Mouse (Mus musculus) liver, embryonic 11.5 days (tissue): ENCODE results near the gene Bcl3. TPM values are rescaled to one million over a fixed set of nuclear protein-coding genes. Genes with fewer than 3 reads are reported as not detected.

Experiments
- ATAC-seq: fragments of 200-750 bp; cut with Nextera tagmentation; replicated peaks from 2 replicates; pipeline ENCODE4 v1.8.0; 2017; ENCODE audit warnings: moderate number of reproducible peaks, mild to moderate bottlenecking, moderate TSS enrichment, moderate library complexity; ENCODE audit not compliant: low FRiP score
- DNase-seq: peaks from one replicate; pipeline ENCODE4 v3.0.0-alpha.2; 2017; ENCODE audit warnings: low spot score
- H3K27ac ChIP-seq: fragments of 300-500 bp; sonication (generic); 2 replicates; pipeline ENCODE4 v1.5.1; 2014; ENCODE audit warnings: mild to moderate bottlenecking, low read depth, low read length, control low read depth
- H3K27me3 ChIP-seq: fragments of 300-500 bp; sonication (generic); replicated peaks from 2 replicates; pipeline ENCODE4 v1.6.1; 2014; ENCODE audit warnings: low read length, mixed read lengths; ENCODE audit not compliant: control insufficient read depth, insufficient read depth
- H3K36me3 ChIP-seq: fragments of 300-500 bp; sonication (generic); 2 replicates; pipeline ENCODE4 v1.6.1; 2014; ENCODE audit warnings: mild to moderate bottlenecking, low read length, moderate library complexity, mixed read lengths; ENCODE audit not compliant: control insufficient read depth, insufficient read depth
- H3K4me1 ChIP-seq: fragments of 300-500 bp; sonication (generic); replicated peaks from 2 replicates; pipeline ENCODE4 v1.6.1; 2014; ENCODE audit warnings: low read length, mixed read lengths; ENCODE audit not compliant: control insufficient read depth, insufficient read depth
- H3K4me2 ChIP-seq: fragments of 300-500 bp; sonication (generic); 2 replicates; pipeline ENCODE4 v1.6.1; 2014; ENCODE audit warnings: mild to moderate bottlenecking, control low read depth, moderate library complexity
- H3K4me3 ChIP-seq: fragments of 300-500 bp; sonication (generic); 2 replicates; pipeline ENCODE4 v1.5.1; 2014; ENCODE audit warnings: low read depth, low read length, control low read depth
- H3K9ac ChIP-seq: fragments of 300-500 bp; sonication (generic); 2 replicates; pipeline ENCODE4 v1.6.1; 2014; ENCODE audit warnings: low read depth, low read length, control low read depth
- H3K9me3 ChIP-seq: fragments of 300-500 bp; sonication (generic); 2 replicates; pipeline ENCODE4 v1.6.1; 2016; ENCODE audit warnings: low read length, inconsistent platforms, mixed read lengths; ENCODE audit not compliant: control insufficient read depth
- WGBS: fragments of 180-500 bp; shearing (Covaris S2); extraction: QIAGEN DNeasy Blood & Tissue Kit; methylation state at CpG from one replicate; pipeline ENCODE4 v1.1.7; 2014; 5-methylcytosine and 5-hydroxymethylcytosine counted together
- polyA plus RNA-seq: library from polyadenylated mRNA; unstranded; fragments of >200 nt; fragmentation: Nextera tagmentation; extraction: Ambion mirVana; gene quantifications from 2 replicates; pipeline ENCODE4 v1.2.1, GENCODE M21; 2014

Gene Bcl3
- 5.4 and 7.0 TPM in 2 replicates for polyA plus RNA-seq

DNA sequence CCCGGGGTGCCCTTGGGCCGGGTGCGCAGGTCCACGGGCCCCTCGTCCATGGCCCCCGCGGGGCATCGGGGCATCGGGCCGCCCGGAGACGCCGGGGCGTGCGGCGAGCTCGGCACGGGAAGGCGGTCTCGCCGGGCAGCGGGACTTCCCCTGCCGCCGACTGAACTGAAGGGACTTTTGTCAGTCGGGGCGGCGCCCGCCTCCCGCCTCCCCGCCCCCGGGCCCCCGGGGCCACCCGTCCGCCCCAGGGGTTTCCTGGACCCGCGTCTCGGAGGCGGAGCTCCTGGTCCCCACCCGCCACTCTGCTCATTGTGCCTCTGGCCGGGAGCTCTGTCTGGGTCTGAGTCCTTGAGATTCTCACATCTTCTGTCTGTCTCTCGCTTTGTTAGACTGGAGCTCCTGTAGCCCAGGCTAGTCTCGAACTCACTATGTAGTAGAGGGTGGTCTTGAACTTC, at the start of gene Bcl3:
Bcl3 (minus strand) TSS at position 167 of the 455 bp plus-strand sequence.
- Histone ChIP-seq H3K9ac (peak within 1 kb of the TSS; percentile 57), H3K4me3 (peak within 1 kb of the TSS; percentile 44), H3K9me3 (peaks cover 2% of the 10 kb centered on the region; the same call in 1 of the 2 replicates), H3K4me2 (peak within 1 kb of the TSS; percentile 66), H3K27me3 (peaks cover 15% of the 10 kb centered on the region), H3K27ac (peak within 1 kb of the TSS; percentile 85), H3K4me1 (peaks cover 13% of the 10 kb centered on the region), H3K36me3 (no peaks in the 10 kb centered on the region)
- 2% methylated on average over 36 of the region's 42 CpGs for WGBS
- DNase-seq (no peak), ATAC-seq (no peak)

- no peak overlapping the region for H3K27ac ChIP-seq
- H3K36me3 ChIP-seq, result no peaks in the 10 kb centered on the region
- WGBS, result 24% methylated on average over 5 of the region's 5 CpGs
- no peak overlapping the region for H3K4me2 ChIP-seq
- no peak overlapping the region for H3K4me3 ChIP-seq
- ATAC-seq (no peak), DNase-seq (no peak)
- peaks cover 5% of the 10 kb centered on the region; the same call in 1 of the 2 replicates for H3K4me1 ChIP-seq
- H3K9ac ChIP-seq, result no peak overlapping the region
- H3K9me3 ChIP-seq, result 0 out of 2 replicates have a peak, but pooled peaks cover 2% of the 10 kb centered on the region
- H3K27me3 ChIP-seq, result no peaks in the 10 kb centered on the region
These were observed 49.5 kb upstream of the Bcl3 start for GRCm38 (mm10) chr7:19871943-19872601.

DNA sequence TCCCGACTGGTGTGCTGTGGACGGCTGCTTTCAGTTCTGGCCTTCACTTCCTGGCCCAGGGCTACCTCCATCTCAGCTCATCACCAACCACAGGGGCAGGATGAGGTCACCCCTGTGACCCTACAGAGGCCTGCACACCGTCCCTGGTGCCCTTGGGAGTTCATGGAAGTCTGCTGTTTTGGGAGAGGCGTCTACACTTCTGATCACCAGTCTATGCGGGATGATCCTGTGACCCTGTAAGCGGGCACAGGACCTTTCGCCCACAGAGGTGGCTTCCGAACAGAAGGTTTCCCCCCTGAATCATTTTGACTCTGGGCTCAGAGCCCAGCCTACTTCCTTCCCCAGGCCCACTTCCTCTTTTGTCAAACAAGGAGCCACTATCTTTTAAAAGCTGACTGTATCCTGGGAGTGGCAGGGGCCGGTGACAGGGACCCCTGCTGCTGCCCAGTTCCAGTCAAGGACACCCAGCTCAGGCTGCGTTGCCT, 48.6 kb upstream of the Bcl3 start:
- Histone ChIP-seq H3K27me3 (no peaks in the 10 kb centered on the region), H3K4me2 (peak overlapping the region; percentile 3), H3K4me3 (no peak overlapping the region), H3K36me3 (no peaks in the 10 kb centered on the region), H3K4me1 (peaks cover 5% of the 10 kb centered on the region; the same call in 1 of the 2 replicates), H3K9me3 (0 out of 2 replicates have a peak, but pooled peaks cover 2% of the 10 kb centered on the region), H3K9ac (no peak overlapping the region), H3K27ac (no peak overlapping the region; the same call in 1 of the 2 replicates)
- DNase-seq (no peak), ATAC-seq (peak; percentile 35; the same call in 1 of the 2 replicates)
- WGBS, result 31% methylated on average over 10 of the region's 10 CpGs

DNA sequence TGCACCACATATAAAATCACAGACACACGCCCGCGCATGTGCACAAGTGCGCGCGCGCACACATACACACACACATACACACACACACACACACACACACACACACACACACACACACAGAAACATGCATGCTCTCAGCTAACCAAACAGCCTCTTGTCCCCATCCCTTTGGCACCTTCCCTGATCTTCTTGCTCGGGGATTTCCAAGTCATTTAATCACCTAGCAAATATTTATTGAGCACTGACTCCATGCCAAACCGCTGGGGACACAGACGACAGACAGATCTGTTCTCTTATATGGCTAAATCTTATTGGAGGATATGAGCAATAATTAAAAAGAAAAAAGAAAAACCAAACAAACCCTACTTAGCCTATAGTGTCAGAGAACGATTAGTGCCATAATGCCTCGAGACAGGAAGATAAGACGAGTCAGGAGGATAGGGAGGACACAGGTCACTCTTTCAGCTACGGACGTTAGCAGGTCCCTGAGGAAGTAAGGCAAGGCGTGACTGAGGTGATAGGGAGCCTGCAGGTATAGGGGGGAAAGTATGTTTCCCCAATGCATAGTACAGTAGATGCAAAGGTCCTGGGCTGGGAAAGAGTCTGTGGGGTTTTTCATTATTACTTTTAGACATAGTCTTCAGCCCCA, 45.3 kb upstream of the Bcl3 start:
- Histone ChIP-seq H3K9ac (no peak overlapping the region), H3K4me3 (no peak overlapping the region), H3K4me2 (no peak overlapping the region), H3K9me3 (no peaks in the 10 kb centered on the region), H3K36me3 (no peaks in the 10 kb centered on the region), H3K27me3 (no peaks in the 10 kb centered on the region), H3K27ac (no peak overlapping the region), H3K4me1 (peaks cover 5% of the 10 kb centered on the region; the same call in 1 of the 2 replicates)
- 76% methylated on average over 16 of the region's 16 CpGs for WGBS
- no peak for ATAC-seq
- no peak for DNase-seq

DNA sequence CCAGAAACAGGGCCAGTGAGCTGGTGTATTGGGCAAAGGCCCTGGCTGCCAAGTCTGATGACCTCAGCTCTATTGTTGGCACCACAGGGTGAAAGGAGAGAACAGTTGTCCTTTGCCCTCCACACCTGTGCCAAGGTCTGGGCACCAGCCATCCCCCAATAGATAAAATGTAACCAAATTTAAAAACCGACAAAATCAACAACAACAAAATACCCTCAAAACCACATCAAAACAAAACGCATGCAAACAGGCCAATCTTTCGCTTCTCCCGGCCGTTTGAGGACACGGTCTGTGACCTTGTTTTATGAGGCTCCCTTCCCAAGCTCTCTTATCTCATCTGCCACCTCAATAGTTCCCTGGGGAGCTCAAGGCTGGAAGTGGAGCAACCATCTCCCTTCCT, 43.9 kb upstream of the Bcl3 start:
- H3K4me1 ChIP-seq, result peaks cover 5% of the 10 kb centered on the region; the same call in 1 of the 2 replicates
- H3K36me3 ChIP-seq, result no peaks in the 10 kb centered on the region
- no peak overlapping the region for H3K4me2 ChIP-seq
- H3K9ac ChIP-seq, result no peak overlapping the region
- H3K4me3 ChIP-seq, result no peak overlapping the region
- no peak for ATAC-seq
- no peak overlapping the region for H3K27ac ChIP-seq
- H3K27me3 ChIP-seq, result no peaks in the 10 kb centered on the region
- WGBS, result 68% methylated on average over 6 of the region's 6 CpGs
- no peak for DNase-seq
- H3K9me3 ChIP-seq, result no peaks in the 10 kb centered on the region

GRCm38 (mm10) chr7:19865246-19866036, 42.9 kb upstream of the Bcl3 start:
- Histone ChIP-seq H3K4me1 (no peaks in the 10 kb centered on the region), H3K27ac (no peak overlapping the region), H3K9me3 (no peaks in the 10 kb centered on the region), H3K4me2 (no peak overlapping the region), H3K36me3 (no peaks in the 10 kb centered on the region), H3K9ac (no peak overlapping the region), H3K4me3 (no peak overlapping the region), H3K27me3 (no peaks in the 10 kb centered on the region)
- ATAC-seq (peak; percentile 30; the same call in 1 of the 2 replicates), DNase-seq (no peak)
- 70% methylated on average over 8 of the region's 8 CpGs for WGBS

- H3K27me3 ChIP-seq, result no peaks in the 10 kb centered on the region
- H3K27ac ChIP-seq, result no peak overlapping the region
- H3K4me2 ChIP-seq, result no peak overlapping the region
- ATAC-seq, result no peak
- WGBS, result 42% methylated on average over 2 of the region's 2 CpGs
- DNase-seq, result no peak
- no peak overlapping the region for H3K9ac ChIP-seq
- no peaks in the 10 kb centered on the region for H3K9me3 ChIP-seq
- no peaks in the 10 kb centered on the region for H3K36me3 ChIP-seq
- no peaks in the 10 kb centered on the region for H3K4me1 ChIP-seq
- H3K4me3 ChIP-seq, result no peak overlapping the region
These were observed 41.7 kb upstream of the Bcl3 start for GRCm38 (mm10) chr7:19864241-19864640.

DNA sequence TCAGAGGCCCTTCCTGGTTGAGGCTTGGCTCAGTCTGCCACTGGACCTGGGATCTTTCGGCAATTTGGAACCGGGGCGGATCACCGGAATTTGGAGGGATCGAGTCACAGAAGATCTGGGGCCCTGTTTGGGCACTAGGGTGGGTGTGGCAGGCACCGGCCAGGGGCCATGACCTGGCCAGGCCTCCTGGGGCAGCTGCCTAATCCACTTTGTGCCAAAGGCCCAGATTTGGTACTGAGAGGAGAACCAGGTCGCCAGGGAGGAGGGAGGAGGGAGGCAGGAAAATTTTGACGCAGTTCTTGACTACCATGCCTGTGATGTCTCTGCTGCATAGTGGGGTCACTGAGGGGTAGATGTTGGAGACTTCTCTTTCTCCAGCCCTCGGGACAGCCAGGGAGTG, 38.6 kb upstream of the Bcl3 start, which contains the start of gene Ceacam16:
Ceacam16 (minus strand) TSS at position 101 of the 400 bp plus-strand sequence.
- Histone ChIP-seq H3K9ac (no peak within 1 kb of the TSS), H3K9me3 (no peaks in the 10 kb centered on the region), H3K4me2 (no peak within 1 kb of the TSS), H3K27ac (no peak within 1 kb of the TSS), H3K4me3 (no peak within 1 kb of the TSS), H3K27me3 (peaks cover 6% of the 10 kb centered on the region), H3K36me3 (no peaks in the 10 kb centered on the region), H3K4me1 (no peaks in the 10 kb centered on the region)
- 75% methylated on average over 9 of the region's 9 CpGs for WGBS
- ATAC-seq (no peak), DNase-seq (no peak)
